Mouse (Mus musculus) limb, embryonic 12.5 days (tissue): ENCODE measurements around the gene Efnb3. TPM values are rescaled to one million over a fixed set of nuclear protein-coding genes. Genes with fewer than 3 reads are reported as not detected.

Source experiments
- ATAC-seq: fragments of 200-750 bp; cut with Nextera tagmentation; 2 replicates; pipeline ENCODE4 v1.8.0; 2017; ENCODE audit warnings: low read depth, moderate TSS enrichment; ENCODE audit not compliant: insufficient number of reproducible peaks, insufficient read depth, low FRiP score, low TSS enrichment
- H3K27ac ChIP-seq: fragments of 300-500 bp; sonication (generic); 2 replicates; pipeline ENCODE4 v1.5.1; 2016; ENCODE audit warnings: mild to moderate bottlenecking, moderate library complexity
- H3K27me3 ChIP-seq: fragments of 300-500 bp; sonication (generic); 2 replicates; pipeline ENCODE4 v1.6.1; 2016; ENCODE audit warnings: mild to moderate bottlenecking, moderate library complexity
- H3K36me3 ChIP-seq: fragments of 300-500 bp; sonication (generic); 2 replicates; pipeline ENCODE4 v1.6.1; 2016; ENCODE audit warnings: mild to moderate bottlenecking, moderate library complexity
- H3K4me1 ChIP-seq: fragments of 300-500 bp; sonication (generic); replicated peaks from 2 replicates; pipeline ENCODE4 v1.6.1; 2016
- H3K4me2 ChIP-seq: fragments of 300-500 bp; sonication (generic); 2 replicates; pipeline ENCODE4 v1.6.1; 2016; ENCODE audit warnings: mild to moderate bottlenecking, moderate library complexity
- H3K4me3 ChIP-seq: fragments of 300-500 bp; sonication (generic); replicated peaks from 2 replicates; pipeline ENCODE4 v1.5.1; 2016; ENCODE audit warnings: mild to moderate bottlenecking
- H3K9ac ChIP-seq: fragments of 300-500 bp; sonication (generic); replicated peaks from 2 replicates; pipeline ENCODE4 v1.6.1; 2016; ENCODE audit warnings: mild to moderate bottlenecking, moderate library complexity
- H3K9me3 ChIP-seq: fragments of 300-500 bp; sonication (generic); 2 replicates; pipeline ENCODE4 v1.6.1; 2016; ENCODE audit warnings: mild to moderate bottlenecking, moderate library complexity
- WGBS: fragments of 180-500 bp; shearing (Covaris S2); methylation state at CpG from one replicate; pipeline ENCODE4 v1.1.7; 2016; 5-methylcytosine and 5-hydroxymethylcytosine counted together
- polyA plus RNA-seq: library from polyadenylated mRNA; unstranded; fragments of >200 nt; fragmentation: Nextera tagmentation; extraction: Ambion mirVana; gene quantifications from 2 replicates; pipeline ENCODE4 v1.2.1, GENCODE M21; 2016

The Efnb3 gene
- polyA plus RNA-seq, 1 experiment from 2014 or later, result 54.3 TPM

- no peak for ATAC-seq
- Histone ChIP-seq H3K36me3 (no peaks in the 10 kb centered on the region), H3K27me3 (0 out of 2 replicates have a peak, but pooled peaks cover 2% of the 10 kb centered on the region), H3K9ac (peak overlapping the region; percentile 65), H3K4me1 (peaks cover 13% of the 10 kb centered on the region), H3K27ac (peak overlapping the region; percentile 72), H3K9me3 (no peaks in the 10 kb centered on the region), H3K4me3 (peak overlapping the region; percentile 34), H3K4me2 (peak overlapping the region; percentile 59)
- 7% methylated on average over 30 of the region's 30 CpGs for WGBS
These were observed 32.6 kb downstream of the Efnb3 start for GRCm38 (mm10) chr11:69527098-69528030.

DNA sequence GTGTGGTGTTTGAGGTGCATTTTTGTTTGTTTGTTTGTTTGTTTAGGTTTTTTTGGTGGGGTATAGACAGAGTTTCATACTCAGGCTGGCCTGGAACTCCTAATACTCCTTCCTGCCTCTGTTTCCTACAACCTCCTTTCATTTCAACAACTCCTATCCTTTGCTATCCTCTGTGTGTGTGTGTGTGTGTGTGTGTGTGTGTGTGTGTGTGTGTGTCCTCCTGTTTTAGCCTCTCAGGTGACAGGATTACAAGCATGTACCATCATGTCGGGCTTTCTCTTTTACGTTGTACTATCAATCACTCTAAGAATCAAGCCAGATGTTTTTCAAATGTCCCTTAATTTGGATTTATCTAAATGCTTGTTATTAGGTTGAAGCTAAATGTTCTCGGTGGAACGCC, 33.4 kb downstream of the Efnb3 start:
- H3K4me3 ChIP-seq, result peak overlapping the region; percentile 34
- H3K9ac ChIP-seq, result peak overlapping the region; percentile 65; the same call in 1 of the 2 replicates
- H3K4me1 ChIP-seq, result peaks cover 13% of the 10 kb centered on the region
- H3K9me3 ChIP-seq, result no peaks in the 10 kb centered on the region
- H3K36me3 ChIP-seq, result no peaks in the 10 kb centered on the region
- no peak for ATAC-seq
- 0 out of 2 replicates have a peak, but pooled peaks cover 2% of the 10 kb centered on the region for H3K27me3 ChIP-seq
- peak overlapping the region; percentile 72 for H3K27ac ChIP-seq
- WGBS, result 20% methylated on average over 4 of the region's 4 CpGs
- H3K4me2 ChIP-seq, result peak overlapping the region; percentile 59

DNA sequence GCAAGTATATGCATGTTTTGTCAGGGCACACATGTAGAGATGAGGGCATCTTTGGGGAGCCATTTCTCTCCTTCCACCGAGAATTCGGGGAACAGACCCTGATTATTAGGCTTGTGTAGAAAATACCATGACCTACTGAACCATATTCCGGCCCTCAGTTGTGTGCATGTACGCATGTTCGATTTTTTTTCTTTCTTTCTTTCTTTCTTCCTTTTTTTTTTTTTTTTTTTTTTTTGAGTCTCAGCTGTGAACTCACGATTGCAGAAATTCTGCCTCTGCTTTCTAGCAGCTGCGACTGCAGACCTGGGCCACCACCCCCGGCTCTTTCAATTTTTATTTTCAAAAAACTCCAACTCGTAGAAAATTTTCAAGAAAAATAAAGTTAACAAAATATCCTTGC, 34.3 kb downstream of the Efnb3 start:
- peaks cover 13% of the 10 kb centered on the region for H3K4me1 ChIP-seq

DNA sequence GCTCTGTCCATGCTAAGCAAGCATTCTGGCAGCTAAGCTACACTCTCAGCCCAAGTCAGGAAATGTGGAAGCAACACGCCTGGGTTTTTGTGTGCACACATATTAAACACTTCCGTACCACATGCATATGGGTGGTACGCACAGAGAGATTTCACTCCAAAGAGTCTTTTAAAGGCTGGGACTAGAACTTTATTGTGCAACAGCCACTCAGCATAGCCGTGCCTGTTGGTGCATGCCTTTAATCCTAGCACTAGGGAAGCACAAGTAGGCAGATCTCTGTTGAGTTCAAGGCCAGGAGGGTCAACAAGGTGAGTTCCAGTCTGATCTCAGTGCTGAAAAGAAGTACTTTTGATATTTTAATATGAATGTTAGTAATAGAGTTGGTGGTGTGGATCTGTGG, 36.4 kb downstream of the Efnb3 start:
- no peak for ATAC-seq
- WGBS, result 83% methylated on average over 4 of the region's 4 CpGs
- Histone ChIP-seq H3K9ac (no peak overlapping the region), H3K9me3 (no peaks in the 10 kb centered on the region), H3K4me1 (peaks cover 13% of the 10 kb centered on the region), H3K27ac (no peak overlapping the region), H3K4me3 (no peak overlapping the region), H3K4me2 (no peak overlapping the region), H3K36me3 (no peaks in the 10 kb centered on the region), H3K27me3 (0 out of 2 replicates have a peak, but pooled peaks cover 2% of the 10 kb centered on the region)

More for the DNA sequence above, 34.3 kb downstream of the Efnb3 start:
- no peaks in the 10 kb centered on the region for H3K36me3 ChIP-seq
- H3K4me2 ChIP-seq, result no peak overlapping the region
- H3K27ac ChIP-seq, result no peak overlapping the region
- no peak overlapping the region for H3K4me3 ChIP-seq
- H3K9ac ChIP-seq, result no peak overlapping the region
- no peaks in the 10 kb centered on the region for H3K9me3 ChIP-seq
- 0 out of 2 replicates have a peak, but pooled peaks cover 2% of the 10 kb centered on the region for H3K27me3 ChIP-seq
- 87% methylated on average over 9 of the region's 9 CpGs for WGBS
- no peak for ATAC-seq

- no peak overlapping the region for H3K27ac ChIP-seq
- H3K9ac ChIP-seq, result no peak overlapping the region
- 0 out of 2 replicates have a peak, but pooled peaks cover 2% of the 10 kb centered on the region for H3K27me3 ChIP-seq
- no peaks in the 10 kb centered on the region for H3K9me3 ChIP-seq
- no peak overlapping the region for H3K4me2 ChIP-seq
- H3K4me3 ChIP-seq, result no peak overlapping the region
- H3K36me3 ChIP-seq, result no peaks in the 10 kb centered on the region
- WGBS, result 80% methylated on average over 9 of the region's 9 CpGs
- peaks cover 6% of the 10 kb centered on the region; the same call in 1 of the 2 replicates for H3K4me1 ChIP-seq
- ATAC-seq, result no peak
These were observed 38.4 kb downstream of the Efnb3 start for GRCm38 (mm10) chr11:69521526-69522149.

DNA sequence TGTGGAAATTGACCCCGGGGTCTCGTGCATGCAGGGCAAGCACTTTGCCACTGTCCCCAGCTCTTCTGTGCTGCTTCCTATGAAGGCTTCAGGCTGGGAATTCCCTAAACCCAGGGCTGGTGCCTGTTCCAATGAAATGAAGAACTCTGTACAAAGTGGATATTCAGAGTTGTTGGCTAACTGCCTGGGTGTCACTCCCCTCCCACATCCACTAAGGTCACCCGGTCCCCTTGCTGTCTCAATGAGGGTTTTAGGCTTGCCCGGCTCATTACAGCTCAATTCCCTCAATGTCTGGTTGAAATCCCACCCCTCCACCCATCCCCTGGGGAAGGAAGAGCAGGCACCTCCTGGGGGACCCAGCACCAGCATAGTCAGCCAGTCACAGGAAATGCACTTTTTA, 40.0 kb downstream of the Efnb3 start:
- no peaks in the 10 kb centered on the region; the same call in 1 of the 2 replicates for H3K27me3 ChIP-seq
- H3K4me1 ChIP-seq, result 0 out of 2 replicates have a peak, but pooled peaks cover 8% of the 10 kb centered on the region
- no peak overlapping the region for H3K4me3 ChIP-seq
- no peak overlapping the region for H3K27ac ChIP-seq
- H3K36me3 ChIP-seq, result no peaks in the 10 kb centered on the region
- no peaks in the 10 kb centered on the region for H3K9me3 ChIP-seq
- H3K9ac ChIP-seq, result no peak overlapping the region
- no peak overlapping the region for H3K4me2 ChIP-seq
- no peak for ATAC-seq
- 79% methylated on average over 4 of the region's 4 CpGs for WGBS

- Histone ChIP-seq H3K9ac (no peak overlapping the region), H3K27ac (no peak overlapping the region), H3K27me3 (no peaks in the 10 kb centered on the region; the same call in 1 of the 2 replicates), H3K4me1 (peaks cover 9% of the 10 kb centered on the region), H3K9me3 (no peaks in the 10 kb centered on the region), H3K4me3 (no peak overlapping the region), H3K36me3 (no peaks in the 10 kb centered on the region), H3K4me2 (no peak overlapping the region)
- WGBS, result 67% methylated on average over 3 of the region's 3 CpGs
- no peak for ATAC-seq
These were observed 43.3 kb downstream of the Efnb3 start for GRCm38 (mm10) chr11:69516661-69517060.

DNA sequence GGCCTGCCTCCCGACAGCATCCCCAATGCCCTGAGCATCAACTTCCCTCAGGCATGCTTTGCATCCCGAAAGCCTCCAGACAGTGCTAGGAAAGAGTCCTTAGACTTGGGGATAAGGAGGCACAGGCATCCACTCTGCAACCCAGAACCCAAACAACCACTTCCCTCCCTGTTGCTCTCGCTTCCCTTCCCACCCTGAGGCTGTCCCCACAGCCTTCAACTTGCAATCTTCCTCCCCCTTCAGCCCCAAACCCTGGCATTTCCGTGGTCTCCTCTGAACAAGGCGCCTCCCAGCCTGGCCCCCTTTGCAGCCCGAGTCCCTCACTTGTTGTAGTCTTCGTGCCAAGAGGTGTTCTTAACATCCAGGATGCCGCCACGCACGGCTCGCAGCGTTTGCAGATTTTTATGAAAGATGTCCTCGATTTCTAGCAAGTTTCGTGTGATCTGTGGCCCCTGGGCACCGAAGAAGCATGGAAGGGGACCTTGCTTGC, 43.8 kb downstream of the Efnb3 start:
- 68% methylated on average over 15 of the region's 15 CpGs for WGBS
- no peak for ATAC-seq
- no peak overlapping the region for H3K27ac ChIP-seq

DNA sequence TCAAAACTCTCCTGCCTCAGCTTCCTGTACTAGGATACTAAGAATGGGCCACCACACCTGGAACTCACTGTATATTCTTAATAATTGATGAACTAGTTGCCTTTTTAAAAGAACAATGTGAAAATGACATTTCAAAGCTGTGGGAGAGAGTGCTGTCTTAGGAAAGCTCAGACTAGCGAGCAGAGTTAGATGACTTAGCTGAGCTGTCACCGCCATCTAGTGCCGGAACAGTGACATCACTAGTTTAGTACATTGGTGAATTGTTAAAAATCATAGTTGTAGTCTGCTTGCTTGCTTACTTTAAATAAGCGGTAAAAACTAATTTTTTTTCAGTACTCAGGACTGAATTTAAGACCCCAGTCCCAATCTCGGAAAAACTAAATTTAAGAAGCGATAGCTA, 46.2 kb downstream of the Efnb3 start:
- H3K9ac ChIP-seq, result no peak overlapping the region
- 10% methylated on average over 6 of the region's 6 CpGs for WGBS
- H3K4me3 ChIP-seq, result no peak overlapping the region
- no peak for ATAC-seq
- H3K4me1 ChIP-seq, result peaks cover 20% of the 10 kb centered on the region
- H3K27me3 ChIP-seq, result no peaks in the 10 kb centered on the region; the same call in 1 of the 2 replicates
- H3K27ac ChIP-seq, result no peak overlapping the region
- no peaks in the 10 kb centered on the region for H3K36me3 ChIP-seq
- H3K9me3 ChIP-seq, result no peaks in the 10 kb centered on the region
- no peak overlapping the region for H3K4me2 ChIP-seq

More for the DNA sequence above, 43.8 kb downstream of the Efnb3 start:
- Histone ChIP-seq H3K4me3 (no peak overlapping the region), H3K36me3 (no peaks in the 10 kb centered on the region), H3K9ac (no peak overlapping the region), H3K9me3 (no peaks in the 10 kb centered on the region), H3K4me2 (no peak overlapping the region), H3K4me1 (peaks cover 14% of the 10 kb centered on the region), H3K27me3 (no peaks in the 10 kb centered on the region; the same call in 1 of the 2 replicates)

DNA sequence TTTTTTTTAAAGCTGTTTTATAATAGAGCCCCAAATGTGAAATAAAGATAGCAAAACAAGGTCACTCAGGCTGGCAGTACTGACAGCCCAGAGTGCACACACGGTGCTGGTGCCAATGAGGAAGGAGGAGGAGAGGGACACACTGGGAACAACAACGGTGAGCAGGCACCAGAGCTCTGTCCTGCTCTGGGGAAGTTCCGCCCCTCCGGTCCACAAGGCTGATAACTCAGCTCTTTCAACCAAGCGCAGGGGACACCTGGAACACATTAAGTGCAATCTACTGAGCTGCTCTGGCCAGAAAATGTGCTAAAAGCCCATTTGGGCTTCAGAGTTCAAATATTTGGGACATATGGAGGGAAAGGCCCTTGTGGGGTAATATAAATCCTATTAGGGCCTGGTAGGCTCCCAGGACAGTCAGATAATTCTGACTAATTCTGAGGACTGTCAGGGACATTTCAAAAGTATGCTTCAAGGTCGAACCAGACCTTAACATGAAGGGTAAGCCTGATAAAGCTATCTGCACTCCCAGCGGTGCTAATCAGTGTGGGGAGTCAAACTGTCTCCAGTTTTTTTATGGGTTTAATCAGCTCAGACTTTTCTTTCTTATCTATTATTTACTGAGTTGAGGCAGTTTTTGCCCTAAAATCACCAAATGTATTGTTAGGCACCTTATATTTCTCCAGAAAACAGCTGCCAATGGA, 49.1 kb downstream of the Efnb3 start:
- Histone ChIP-seq H3K27me3 (no peaks in the 10 kb centered on the region; the same call in 1 of the 2 replicates), H3K36me3 (no peaks in the 10 kb centered on the region), H3K9ac (peak overlapping the region; percentile 23; the same call in 1 of the 2 replicates), H3K4me2 (0 out of 2 replicates have a peak overlapping the region, but pooled peaks have one; percentile 24), H3K27ac (peak overlapping the region; percentile 59; the same call in 1 of the 2 replicates), H3K9me3 (no peaks in the 10 kb centered on the region), H3K4me3 (no peak overlapping the region), H3K4me1 (peaks cover 12% of the 10 kb centered on the region)
- 5% methylated on average over 7 of the region's 7 CpGs for WGBS
- no peak for ATAC-seq
